Mouse (Mus musculus) hindbrain, embryonic 12.5 days (tissue): Measurements from ENCODE around the gene Bcl2. TPM values are rescaled to one million over a fixed set of nuclear protein-coding genes. Genes with fewer than 3 reads are reported as not detected.

Experiments
- microRNA-seq: library from miRNA; unstranded; fragments of <30 nt; microRNA quantifications from one replicate; pipeline ENCODE4, GENCODE M21; 2017
- polyA plus RNA-seq: library from polyadenylated mRNA; unstranded; fragments of >200 nt; fragmentation: Nextera tagmentation; extraction: Ambion mirVana; gene quantifications from 2 replicates; pipeline ENCODE4 v1.2.1, GENCODE M21; 2016

Gene Bcl2
- polyA plus RNA-seq, 1 experiment from 2014 or later = 15.5 TPM

Small RNA genes within 50 kb of the gene (microRNA-seq; reads per million reads assigned to microRNA genes)
- gene Mir3473f = not detected

Other genes starting within 250 kb of the Bcl2 start
- 10.6 and 11.8 TPM in 2 replicates for gene Kdsr, start 45.5 kb upstream of the Bcl2 start, polyA plus RNA-seq
- 67.7 and 74.1 TPM in 2 replicates for gene Vps4b, start 82.5 kb upstream of the Bcl2 start, polyA plus RNA-seq
- gene Serpinb5, start 146.9 kb upstream of the Bcl2 start, polyA plus RNA-seq = 0.21 and 0.38 TPM in 2 replicates
- not detected in 2 replicates for gene Serpinb12, start 220.2 kb upstream of the Bcl2 start, polyA plus RNA-seq